Mouse (Mus musculus) limb, embryonic 11.5 days (tissue): Measurements from ENCODE around the gene Plekha5. TPM values are rescaled to one million over a fixed set of nuclear protein-coding genes. Genes with fewer than 3 reads are reported as not detected.

Experiments used
- ATAC-seq: fragments of 200-750 bp; cut with Nextera tagmentation; 2 replicates; pipeline ENCODE4 v1.8.0; 2017; ENCODE audit warnings: low read depth; ENCODE audit not compliant: insufficient number of reproducible peaks, low FRiP score, low TSS enrichment
- DNase-seq: peaks from one replicate; pipeline ENCODE4 v3.0.0-alpha.2; 2015; ENCODE audit warnings: low spot score
- H3K27ac ChIP-seq: fragments of 300-500 bp; sonication (generic); replicated peaks from 2 replicates; pipeline ENCODE4 v1.5.1; 2014; ENCODE audit warnings: low read depth, mild to moderate bottlenecking, low read length
- H3K27me3 ChIP-seq: fragments of 300-500 bp; sonication (generic); 2 replicates; pipeline ENCODE4 v1.6.1; 2014; ENCODE audit warnings: mild to moderate bottlenecking, low read length, mixed read lengths; ENCODE audit not compliant: control insufficient read depth, insufficient read depth
- H3K36me3 ChIP-seq: fragments of 300-500 bp; sonication (generic); 2 replicates; pipeline ENCODE4 v1.6.1; 2014; ENCODE audit warnings: mild to moderate bottlenecking, low read length, moderate library complexity, mixed read lengths; ENCODE audit not compliant: control insufficient read depth, insufficient read depth
- H3K4me1 ChIP-seq: fragments of 300-500 bp; sonication (generic); 2 replicates; pipeline ENCODE4 v1.6.1; 2014; ENCODE audit warnings: low read length, mixed read lengths; ENCODE audit not compliant: control insufficient read depth, insufficient read depth
- H3K4me2 ChIP-seq: fragments of 300-500 bp; sonication (generic); 2 replicates; pipeline ENCODE4 v1.6.1; 2014; ENCODE audit warnings: low read depth, mild to moderate bottlenecking, moderate library complexity; ENCODE audit not compliant: severe bottlenecking
- H3K4me3 ChIP-seq: fragments of 300-500 bp; sonication (generic); 2 replicates; pipeline ENCODE4 v1.5.1; 2014; ENCODE audit warnings: low read depth, low read length
- H3K9ac ChIP-seq: fragments of 300-500 bp; sonication (generic); 2 replicates; pipeline ENCODE4 v1.6.1; 2014; ENCODE audit warnings: mild to moderate bottlenecking, low read length
- H3K9me3 ChIP-seq: fragments of 300-500 bp; sonication (generic); 2 replicates; pipeline ENCODE4 v1.6.1; 2016; ENCODE audit warnings: low read length; ENCODE audit not compliant: control insufficient read depth
- WGBS: fragments of 180-500 bp; shearing (Covaris S2); extraction: QIAGEN DNeasy Blood & Tissue Kit; methylation state at CpG from one replicate; pipeline ENCODE4 v1.1.7; 2014; 5-methylcytosine and 5-hydroxymethylcytosine counted together
- polyA plus RNA-seq: library from polyadenylated mRNA; unstranded; fragments of >200 nt; fragmentation: Nextera tagmentation; extraction: Ambion mirVana; gene quantifications from 2 replicates; pipeline ENCODE4 v1.2.1, GENCODE M21; 2014

Plekha5 gene
- polyA plus RNA-seq, 1 experiment from 2014 or later: 54.5 TPM

DNA sequence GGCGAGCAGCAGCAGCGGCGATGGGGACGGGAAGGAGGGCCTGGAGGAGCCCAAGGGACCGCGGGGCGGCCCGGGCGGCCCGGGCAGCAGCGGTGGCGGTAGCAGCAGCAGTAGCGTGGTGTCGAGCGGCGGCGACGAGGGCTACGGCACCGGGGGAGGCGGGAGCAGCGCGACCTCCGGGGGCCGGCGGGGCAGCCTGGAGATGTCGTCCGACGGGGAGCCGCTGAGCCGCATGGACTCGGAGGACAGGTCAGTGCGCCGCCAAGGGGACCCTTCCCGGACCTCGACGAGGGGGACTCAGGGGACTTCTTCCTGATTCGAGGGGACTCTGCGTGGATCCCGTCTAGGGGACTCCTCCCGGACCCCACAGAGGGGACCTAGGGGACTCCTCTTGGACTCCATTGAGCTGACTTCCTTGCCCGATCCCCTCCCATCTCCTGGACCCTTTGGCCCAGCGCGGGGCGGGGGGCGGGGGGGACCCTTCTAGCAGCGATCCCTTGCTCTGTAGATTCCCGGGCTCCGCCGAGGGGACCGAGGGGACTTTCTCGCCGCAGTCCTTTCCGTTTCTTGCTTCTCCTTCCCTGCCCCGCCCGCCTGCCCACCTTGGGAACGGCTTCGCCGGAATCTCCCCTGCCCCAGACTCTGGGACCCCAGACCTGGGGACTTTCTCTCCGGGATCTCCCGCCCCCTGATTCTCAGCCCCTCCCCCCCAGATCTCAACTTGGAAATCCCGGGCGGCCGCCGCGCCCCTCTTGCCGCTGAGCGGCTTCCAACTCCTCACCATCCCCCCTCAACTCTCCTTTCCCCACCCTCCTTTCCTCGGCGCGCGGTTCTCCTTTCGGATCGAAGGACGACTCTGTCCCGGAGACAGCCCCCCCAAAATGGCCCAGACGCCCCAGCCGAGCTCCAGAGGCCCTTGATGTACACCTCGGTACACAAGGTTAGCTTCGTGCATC lies 200.5 kb downstream of the Plekha5 start:
- Histone ChIP-seq H3K27ac (peak overlapping the region; percentile 91), H3K36me3 (no peaks in the 10 kb centered on the region), H3K4me2 (peak overlapping the region; percentile 68), H3K27me3 (no peaks in the 10 kb centered on the region), H3K9ac (peak overlapping the region; percentile 93), H3K4me1 (peaks cover 20% of the 10 kb centered on the region), H3K9me3 (no peaks in the 10 kb centered on the region), H3K4me3 (peak overlapping the region; percentile 98)
- peak; percentile 65 for DNase-seq
- ATAC-seq: peak; percentile 15; the same call in 1 of the 2 replicates
- under 1% methylated on average over 72 of the region's 80 CpGs for whole genome bisulfite sequencing

DNA sequence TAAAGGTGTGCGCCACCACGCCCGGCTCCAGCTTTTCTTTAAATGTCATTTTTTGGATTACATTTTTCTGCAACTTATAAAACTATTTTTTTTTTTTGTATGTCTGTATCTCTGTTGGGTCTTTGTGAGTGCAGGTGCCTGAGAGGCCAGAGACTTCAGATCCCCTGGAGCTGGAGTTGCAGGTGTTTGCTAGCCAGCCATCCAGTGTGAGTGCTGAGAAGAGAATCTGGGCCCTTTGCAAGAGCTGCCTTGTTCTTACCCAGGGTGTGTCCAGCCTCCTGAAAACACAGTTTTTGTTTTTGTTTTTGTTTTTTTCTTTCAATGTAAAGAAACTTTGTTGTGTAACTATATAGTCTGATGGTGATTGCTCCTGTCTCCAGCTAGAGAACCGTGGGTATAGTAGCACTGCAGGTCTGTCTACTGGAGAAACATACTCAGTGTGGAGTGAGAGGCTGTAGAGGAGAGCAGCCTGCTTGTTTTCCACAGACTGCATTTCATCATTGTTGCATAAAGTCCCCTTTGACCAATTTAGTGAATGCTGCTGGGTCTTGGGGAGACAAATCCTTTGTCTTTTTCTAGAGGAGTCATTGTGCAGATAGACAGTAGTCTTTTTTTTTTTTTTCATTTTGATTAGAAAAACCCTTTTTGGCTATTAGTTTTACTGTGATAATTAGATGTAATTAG lies 205.5 kb downstream of the Plekha5 start:
- Histone ChIP-seq H3K4me2 (no peak overlapping the region), H3K27me3 (no peaks in the 10 kb centered on the region), H3K36me3 (peaks cover 2% of the 10 kb centered on the region; the same call in 1 of the 2 replicates), H3K4me1 (peaks cover 20% of the 10 kb centered on the region), H3K4me3 (no peak overlapping the region), H3K9me3 (no peaks in the 10 kb centered on the region), H3K27ac (no peak overlapping the region), H3K9ac (no peak overlapping the region)
- DNase-seq: no peak
- 91% methylated on average over 4 of the region's 4 CpGs for WGBS
- ATAC-seq: no peak

DNA sequence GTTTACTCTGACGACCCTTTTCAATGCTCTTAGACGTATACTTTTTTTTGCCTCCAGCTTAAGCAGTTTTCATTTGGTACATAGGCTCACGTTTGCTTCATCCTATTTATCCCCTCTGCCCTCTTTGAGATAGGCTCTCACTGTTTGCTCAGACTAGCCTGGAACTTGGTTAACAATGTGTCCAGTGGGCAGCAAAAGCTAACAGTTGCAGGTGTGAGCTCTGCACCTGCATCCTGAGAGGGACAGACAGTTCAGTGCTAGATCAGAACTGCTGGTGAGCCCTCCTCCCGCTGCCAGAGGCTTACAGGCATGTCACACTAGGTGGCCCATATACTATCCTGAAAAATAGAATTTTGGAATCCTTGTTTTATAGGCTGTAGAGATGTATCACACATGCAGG lies 206.5 kb downstream of the Plekha5 start:
- Histone ChIP-seq H3K36me3 (peaks cover 2% of the 10 kb centered on the region; the same call in 1 of the 2 replicates), H3K9ac (no peak overlapping the region), H3K9me3 (no peaks in the 10 kb centered on the region), H3K4me1 (peaks cover 15% of the 10 kb centered on the region), H3K4me3 (no peak overlapping the region), H3K4me2 (no peak overlapping the region), H3K27me3 (no peaks in the 10 kb centered on the region), H3K27ac (no peak overlapping the region)
- DNase-seq (no peak), ATAC-seq (no peak)
- 82% methylated on average over 4 of the region's 4 CpGs for WGBS

DNA sequence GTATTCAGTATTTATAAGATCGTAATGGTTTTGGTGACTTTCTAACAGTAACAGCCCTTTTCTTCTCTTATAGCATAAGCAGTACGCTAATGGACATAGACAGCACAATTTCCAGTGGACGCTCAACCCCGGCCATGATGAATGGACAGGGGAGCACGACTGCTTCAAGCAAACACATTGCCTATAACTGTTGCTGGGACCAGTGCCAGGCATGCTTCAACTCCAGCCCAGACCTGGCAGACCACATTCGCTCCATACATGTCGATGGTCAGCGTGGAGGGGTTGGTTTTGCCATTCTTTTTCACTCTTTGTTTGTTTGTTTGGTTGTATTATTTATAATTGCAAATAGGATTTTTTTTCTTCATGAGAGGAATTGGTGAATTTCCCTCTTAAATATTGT lies 209.8 kb downstream of the Plekha5 start:
- no peak overlapping the region for H3K4me2 ChIP-seq
- H3K36me3 ChIP-seq: peaks cover 8% of the 10 kb centered on the region; the same call in 1 of the 2 replicates
- H3K27ac ChIP-seq: no peak overlapping the region
- no peaks in the 10 kb centered on the region for H3K27me3 ChIP-seq
- 93% methylated on average over 8 of the region's 8 CpGs for WGBS
- H3K9ac ChIP-seq: no peak overlapping the region
- ATAC-seq: no peak
- no peaks in the 10 kb centered on the region for H3K4me1 ChIP-seq
- DNase-seq: no peak
- no peak overlapping the region for H3K4me3 ChIP-seq
- no peaks in the 10 kb centered on the region for H3K9me3 ChIP-seq

DNA sequence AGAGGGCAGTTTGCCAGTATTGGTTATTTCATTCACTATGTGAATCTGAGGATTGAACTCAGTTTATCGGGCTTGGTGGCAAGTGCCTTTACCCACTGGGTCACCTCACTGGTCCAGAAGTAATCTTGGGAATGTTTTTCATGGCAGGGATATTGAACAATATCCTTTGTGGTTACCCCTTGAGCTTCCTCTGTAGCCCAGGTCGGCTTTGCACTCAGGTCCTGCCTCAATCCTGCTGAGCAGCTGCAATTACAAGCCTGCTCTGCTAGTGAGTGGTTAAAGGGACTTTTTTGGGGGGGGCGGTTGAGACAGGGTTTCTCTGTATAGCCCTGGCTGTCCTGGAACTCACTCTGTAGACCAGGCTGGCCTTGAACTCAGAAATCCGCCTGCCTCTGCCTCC lies 212.4 kb downstream of the Plekha5 start:
- 95% methylated on average over 4 of the region's 4 CpGs for WGBS

DNA sequence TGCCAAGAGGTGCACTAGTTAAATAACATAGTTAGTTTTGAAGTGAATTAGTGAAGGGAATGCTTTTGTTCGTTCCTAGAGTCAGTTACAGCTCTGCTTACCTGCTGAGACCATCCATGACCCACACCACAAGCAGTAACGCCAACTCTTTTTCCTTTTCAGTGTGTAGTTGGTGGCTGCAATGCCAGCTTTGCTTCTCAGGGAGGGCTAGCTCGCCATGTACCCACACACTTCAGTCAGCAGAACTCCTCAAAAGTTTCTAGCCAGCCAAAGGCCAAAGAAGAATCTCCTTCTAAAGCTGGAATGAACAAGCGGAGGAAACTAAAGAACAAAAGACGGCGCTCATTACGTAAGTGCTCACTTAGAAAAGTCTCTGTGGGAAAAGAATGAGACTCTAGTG lies 218.2 kb downstream of the Plekha5 start:
- H3K4me3 ChIP-seq: no peak overlapping the region
- no peak overlapping the region for H3K4me2 ChIP-seq
- H3K27me3 ChIP-seq: no peaks in the 10 kb centered on the region
- H3K4me1 ChIP-seq: no peaks in the 10 kb centered on the region
- 96% methylated on average over 7 of the region's 7 CpGs for WGBS
- no peaks in the 10 kb centered on the region for H3K9me3 ChIP-seq
- H3K36me3 ChIP-seq: peaks cover 18% of the 10 kb centered on the region; the same call in 1 of the 2 replicates
- H3K27ac ChIP-seq: no peak overlapping the region
- ATAC-seq: no peak
- DNase-seq: no peak
- no peak overlapping the region for H3K9ac ChIP-seq

More for the DNA sequence above, 212.4 kb downstream of the Plekha5 start:
- H3K9me3 ChIP-seq: no peaks in the 10 kb centered on the region
- no peaks in the 10 kb centered on the region for H3K4me1 ChIP-seq
- no peak overlapping the region for H3K4me2 ChIP-seq
- no peak overlapping the region for H3K27ac ChIP-seq
- H3K4me3 ChIP-seq: no peak overlapping the region
- ATAC-seq (no peak), DNase-seq (no peak)
- H3K36me3 ChIP-seq: peaks cover 17% of the 10 kb centered on the region; the same call in 1 of the 2 replicates
- no peaks in the 10 kb centered on the region for H3K27me3 ChIP-seq
- H3K9ac ChIP-seq: no peak overlapping the region

DNA sequence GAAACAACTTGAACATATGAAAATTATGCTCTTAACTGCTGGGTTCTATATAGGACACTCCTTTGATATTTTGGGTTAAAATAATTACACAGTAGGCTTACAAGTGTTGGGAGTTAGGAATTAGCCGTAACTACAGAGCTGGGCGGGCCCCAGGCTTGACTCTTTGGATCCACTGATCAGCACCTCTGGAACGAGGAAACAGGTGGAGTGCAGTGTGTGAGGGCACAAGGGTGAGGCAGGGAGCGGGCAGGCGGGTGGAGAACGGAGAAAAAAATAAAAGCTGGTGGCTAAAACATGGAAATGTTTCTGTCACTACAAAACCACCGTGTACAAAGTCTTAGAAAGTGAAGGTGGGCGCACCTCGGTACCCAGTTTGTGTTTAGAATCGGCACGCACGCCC lies 218.8 kb downstream of the Plekha5 start:
- H3K4me3 ChIP-seq: no peak overlapping the region
- no peaks in the 10 kb centered on the region for H3K4me1 ChIP-seq
- no peak overlapping the region for H3K4me2 ChIP-seq
- peaks cover 16% of the 10 kb centered on the region; the same call in 1 of the 2 replicates for H3K36me3 ChIP-seq
- 94% methylated on average over 12 of the region's 12 CpGs for WGBS
- DNase-seq: no peak
- ATAC-seq: no peak
- H3K9me3 ChIP-seq: no peaks in the 10 kb centered on the region
- H3K9ac ChIP-seq: no peak overlapping the region
- H3K27ac ChIP-seq: no peak overlapping the region
- H3K27me3 ChIP-seq: no peaks in the 10 kb centered on the region

DNA sequence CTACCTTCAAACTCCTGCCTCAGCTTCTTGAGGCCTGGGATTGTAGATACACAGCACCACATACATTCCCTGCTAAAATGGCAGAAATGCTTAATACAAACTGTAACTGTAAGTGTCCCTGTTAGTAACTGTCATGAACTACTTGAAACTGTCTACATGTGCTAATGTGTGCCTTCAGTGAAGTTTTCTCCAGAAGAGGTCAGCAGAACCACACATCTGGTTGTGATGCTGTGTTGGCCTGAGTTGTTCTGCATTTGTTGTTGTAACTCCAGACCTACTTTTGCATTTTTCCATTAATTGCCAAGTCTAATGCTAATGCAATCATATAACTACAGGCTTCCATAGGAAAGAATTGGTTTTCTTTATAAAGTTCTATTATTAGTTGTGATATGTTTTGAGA lies 222.1 kb downstream of the Plekha5 start:
- H3K4me1 ChIP-seq: no peaks in the 10 kb centered on the region
- no peaks in the 10 kb centered on the region for H3K9me3 ChIP-seq
- H3K36me3 ChIP-seq: peaks cover 3% of the 10 kb centered on the region; the same call in 1 of the 2 replicates
- no peak for DNase-seq
- ATAC-seq: no peak
- H3K27ac ChIP-seq: no peak overlapping the region
- H3K9ac ChIP-seq: no peak overlapping the region
- no peak overlapping the region for H3K4me2 ChIP-seq
- H3K27me3 ChIP-seq: no peaks in the 10 kb centered on the region
- H3K4me3 ChIP-seq: no peak overlapping the region
